Mouse (Mus musculus): ENCODE results near the gene Rgs14.

The Rgs14 gene

DNA sequence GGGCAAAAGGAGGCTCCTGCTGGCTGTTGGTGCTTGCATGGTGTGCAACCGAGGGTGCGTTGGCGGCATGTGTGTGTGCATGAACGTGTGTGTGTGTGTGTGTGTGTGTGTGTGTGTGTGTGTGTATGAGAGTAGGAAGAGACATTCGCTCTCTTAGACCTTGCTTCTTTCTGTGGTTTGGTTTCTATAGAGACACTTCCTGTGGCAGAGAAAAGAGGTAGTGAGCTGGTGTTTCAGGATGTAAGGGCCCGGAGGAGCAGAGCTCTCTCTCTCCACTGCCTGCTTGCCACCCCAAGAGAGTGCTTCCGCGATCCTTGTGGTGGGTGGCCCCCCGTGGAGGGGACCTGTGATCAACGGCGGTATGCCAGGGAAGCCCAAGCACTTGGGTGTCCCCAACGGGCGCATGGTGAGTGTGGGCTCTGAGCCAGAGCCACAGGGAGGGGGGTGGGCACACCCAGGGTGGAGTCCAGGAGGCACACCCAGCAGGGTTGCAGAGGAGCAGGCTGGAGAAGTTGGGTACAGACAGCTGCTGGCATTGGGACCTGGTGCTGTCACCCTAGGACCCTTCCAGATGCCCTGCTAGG lies at the start of gene Rgs14:
Rgs14 (plus strand) TSS at position 202 of the 584 bp plus-strand sequence.
- no peak for DNase-seq (ENCODE audit: extremely low read depth, low read depth, low spot score)

DNA sequence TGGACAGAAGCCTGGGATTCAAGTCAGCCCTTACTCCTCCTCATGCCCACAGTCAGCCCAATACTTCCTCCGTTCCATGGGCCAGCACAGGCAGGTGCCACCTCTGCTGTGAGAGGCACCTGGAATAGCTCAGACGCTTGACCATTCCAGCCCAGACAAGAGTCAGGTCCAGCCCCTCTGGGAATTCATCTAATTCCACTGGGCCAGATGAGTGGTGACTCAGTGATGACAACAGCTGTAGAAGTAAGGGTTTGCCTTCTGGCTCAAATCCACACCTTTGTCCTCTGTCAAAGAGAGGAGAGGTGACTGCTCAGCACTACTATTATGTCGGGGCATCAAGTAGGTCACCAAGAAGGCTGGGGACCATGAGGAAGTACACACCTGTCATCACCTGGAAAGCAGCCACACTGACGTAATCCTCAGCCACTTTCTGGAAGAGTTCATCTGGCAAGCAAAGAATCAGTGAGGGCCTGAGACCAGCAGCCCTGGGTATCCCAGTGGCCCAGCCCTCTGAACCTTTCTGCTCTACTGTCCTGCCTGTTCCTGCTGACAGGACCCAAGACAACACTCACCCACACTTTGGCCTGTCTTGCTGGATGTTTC lies 49.5 kb upstream of the Rgs14 start, which contains the start of gene Prelid1:
Prelid1 (plus strand) TSS at position 570 of the 603 bp plus-strand sequence.
- peak; percentile 33 for DNase-seq (ENCODE audit: extremely low read depth, low read depth, low spot score)

DNA sequence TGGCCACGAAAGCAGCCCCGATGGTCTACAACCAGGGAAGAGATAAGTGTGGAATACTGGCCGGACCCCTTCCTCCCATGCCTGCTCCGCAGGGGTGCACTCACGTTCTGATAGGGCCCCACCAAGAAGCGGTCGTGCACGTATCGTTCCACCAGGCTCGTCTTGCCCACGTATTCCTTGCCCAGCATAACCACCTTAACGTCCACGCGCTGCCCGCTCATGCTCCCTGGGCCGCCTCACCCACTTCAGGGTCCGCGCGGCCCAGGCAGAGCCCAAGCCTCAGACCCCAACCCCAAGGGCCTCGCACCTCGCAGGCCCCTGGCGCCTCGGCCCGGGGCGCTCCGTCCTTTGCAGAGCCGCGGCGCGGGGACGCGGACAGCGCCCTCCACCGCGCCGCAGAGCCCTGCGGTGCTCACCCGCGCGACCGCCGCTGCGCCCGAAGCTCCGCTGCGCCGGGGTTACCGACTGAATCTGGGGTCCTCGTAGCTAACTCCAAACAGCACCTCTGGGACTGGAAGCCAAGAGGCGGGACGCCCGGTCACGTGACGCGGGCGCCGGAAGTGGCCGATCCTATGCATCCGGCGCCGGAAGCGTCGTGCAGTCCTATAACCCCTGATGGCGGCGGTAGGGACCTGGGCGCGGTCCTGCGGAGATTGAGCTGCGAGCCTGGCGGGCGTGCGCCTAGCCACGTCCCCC lies 48.0 kb upstream of the Rgs14 start, which contains the start of gene Rab24:
Rab24 (minus strand) TSS at position 513 of the 696 bp plus-strand sequence.
- DNase-seq (ENCODE audit: extremely low read depth, low read depth, low spot score), result no peak

DNA sequence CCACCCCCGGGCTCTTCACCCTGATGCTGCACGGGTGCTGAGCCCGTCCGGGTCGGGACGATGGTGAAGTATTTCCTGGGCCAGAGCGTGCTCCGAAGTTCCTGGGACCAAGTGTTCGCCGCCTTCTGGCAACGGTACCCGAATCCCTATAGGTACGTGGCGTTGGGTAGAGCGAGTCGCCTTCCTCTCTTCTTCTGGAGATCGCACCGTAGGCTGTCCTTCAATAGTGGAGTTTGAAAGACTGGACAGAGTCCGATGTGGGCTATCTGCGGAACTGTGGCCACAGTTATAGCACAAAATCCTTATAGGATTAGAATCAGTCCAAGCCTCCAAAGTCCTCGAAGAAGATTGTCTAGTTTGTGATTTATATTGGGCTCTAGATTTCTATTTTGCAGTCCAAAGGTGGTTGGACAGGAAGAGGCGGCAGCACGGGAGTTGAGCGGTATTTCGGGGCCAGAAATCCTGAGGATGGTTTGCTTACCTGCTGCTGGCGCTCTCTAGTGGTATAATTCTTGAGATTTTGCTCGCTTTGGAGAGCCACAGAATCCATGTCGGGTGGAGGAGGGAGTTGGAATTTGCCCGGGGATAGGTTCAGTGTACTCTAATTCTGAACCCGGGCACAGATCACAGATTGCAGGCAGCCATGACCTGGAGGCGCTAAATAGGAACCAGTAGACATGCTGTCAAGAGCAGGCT lies 47.3 kb upstream of the Rgs14 start:
- no peak for DNase-seq (ENCODE audit: extremely low read depth, low read depth, low spot score)

DNA sequence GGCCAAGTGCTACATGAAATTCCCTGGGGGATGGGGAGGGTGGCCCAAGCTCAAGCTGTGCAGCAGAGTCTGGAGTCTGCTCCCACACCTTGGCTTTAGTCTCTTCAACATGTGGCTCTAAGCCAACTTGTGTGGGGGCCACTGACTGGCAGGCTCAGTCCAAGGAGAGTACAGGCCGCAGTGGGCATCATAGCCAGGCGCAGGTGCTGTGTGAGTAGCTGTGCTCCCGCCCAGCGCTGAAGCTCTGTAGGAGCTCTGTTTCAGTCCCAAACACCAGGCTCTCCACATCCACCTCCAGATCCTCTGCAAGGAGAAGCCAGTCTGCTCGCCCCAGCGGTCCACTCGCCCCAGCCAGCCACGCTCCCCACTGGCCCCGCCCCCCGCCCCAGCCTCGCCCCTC lies 43.9 kb upstream of the Rgs14 start:
- no peak for DNase-seq (ENCODE audit: extremely low read depth, low read depth, low spot score)

DNA sequence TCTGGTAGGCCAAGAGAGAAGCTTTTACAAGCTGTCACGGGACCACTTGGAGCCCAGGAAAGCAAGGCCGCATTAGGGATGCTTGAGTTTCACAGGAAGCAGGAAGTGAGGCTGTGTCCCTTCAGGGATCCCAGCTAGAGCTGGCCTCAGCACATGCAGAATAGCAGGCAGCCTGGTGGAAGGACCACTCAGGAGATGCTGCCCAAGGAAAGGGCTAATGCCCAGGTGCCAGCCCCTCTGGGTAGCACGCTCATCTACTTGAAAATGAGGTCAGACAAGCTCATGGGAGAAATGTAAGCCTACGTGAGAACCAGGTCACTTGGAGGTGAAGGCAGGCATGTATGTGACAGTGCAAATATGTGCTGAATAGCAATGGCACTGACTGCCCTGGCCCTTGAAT lies 42.4 kb upstream of the Rgs14 start:
- DNase-seq (ENCODE audit: extremely low read depth, low read depth, low spot score), result no peak

DNA sequence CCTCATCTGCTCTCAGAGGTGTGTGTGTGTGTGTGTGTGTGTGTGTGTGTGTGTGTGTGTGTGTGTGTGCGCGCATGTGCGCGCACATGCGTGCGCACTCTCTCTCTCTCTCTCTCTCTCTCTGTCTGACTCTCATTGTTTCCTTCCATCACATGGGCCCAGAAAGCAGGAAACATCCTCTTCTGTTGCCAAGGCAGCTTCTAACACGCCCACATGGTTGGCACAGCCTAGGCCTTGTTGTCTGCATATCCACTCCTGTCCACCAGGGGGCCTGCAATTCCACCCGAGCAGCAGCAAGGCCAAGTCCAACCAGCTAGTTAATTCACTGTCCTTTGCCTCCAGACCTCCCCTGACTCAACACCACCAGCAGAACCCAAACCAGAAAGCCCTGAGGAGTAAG lies 41.9 kb upstream of the Rgs14 start:
- peak; percentile 81 for DNase-seq (ENCODE audit: extremely low read depth, low read depth, low spot score)

DNA sequence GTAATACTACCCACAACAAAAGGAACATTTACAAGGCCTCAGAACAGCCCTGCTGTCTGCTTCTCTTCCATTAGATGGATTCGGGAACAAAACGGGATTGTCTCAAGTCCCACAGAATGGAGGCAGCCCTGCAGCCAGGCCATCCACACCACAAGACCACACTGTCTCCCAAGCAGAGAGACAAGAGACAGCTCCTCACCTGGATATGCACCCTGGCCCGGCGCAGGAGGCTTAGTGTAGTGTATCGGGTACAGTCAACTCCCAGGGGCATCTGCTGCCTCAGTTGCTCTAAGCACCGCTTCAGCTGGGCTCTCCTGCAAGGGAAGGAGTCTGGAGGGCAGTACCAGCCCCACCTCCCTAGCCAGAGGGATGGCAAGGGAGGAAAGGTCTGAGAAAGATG lies 41.4 kb upstream of the Rgs14 start:
- no peak for DNase-seq (ENCODE audit: extremely low read depth, low read depth, low spot score)

DNA sequence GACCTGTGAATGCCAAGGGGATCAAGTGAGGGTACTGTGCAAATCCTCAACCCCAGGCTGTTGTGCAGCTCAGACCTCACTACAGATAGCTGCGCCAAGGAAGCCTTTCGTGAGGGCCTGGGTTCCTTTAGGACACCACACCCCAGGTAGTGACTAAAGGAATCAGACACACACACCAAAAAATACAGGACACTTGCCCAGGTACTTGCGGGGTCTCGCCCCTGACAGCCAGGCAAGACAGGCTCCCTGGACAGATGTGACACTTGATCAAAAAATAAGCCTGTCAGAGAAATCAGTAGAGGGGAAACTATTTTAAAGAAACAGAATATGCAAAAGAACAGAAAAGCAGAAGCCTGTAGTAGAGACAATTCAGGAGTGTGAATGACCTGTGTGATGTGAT lies 40.9 kb upstream of the Rgs14 start:
- no peak for DNase-seq (ENCODE audit: extremely low read depth, low read depth, low spot score)

DNA sequence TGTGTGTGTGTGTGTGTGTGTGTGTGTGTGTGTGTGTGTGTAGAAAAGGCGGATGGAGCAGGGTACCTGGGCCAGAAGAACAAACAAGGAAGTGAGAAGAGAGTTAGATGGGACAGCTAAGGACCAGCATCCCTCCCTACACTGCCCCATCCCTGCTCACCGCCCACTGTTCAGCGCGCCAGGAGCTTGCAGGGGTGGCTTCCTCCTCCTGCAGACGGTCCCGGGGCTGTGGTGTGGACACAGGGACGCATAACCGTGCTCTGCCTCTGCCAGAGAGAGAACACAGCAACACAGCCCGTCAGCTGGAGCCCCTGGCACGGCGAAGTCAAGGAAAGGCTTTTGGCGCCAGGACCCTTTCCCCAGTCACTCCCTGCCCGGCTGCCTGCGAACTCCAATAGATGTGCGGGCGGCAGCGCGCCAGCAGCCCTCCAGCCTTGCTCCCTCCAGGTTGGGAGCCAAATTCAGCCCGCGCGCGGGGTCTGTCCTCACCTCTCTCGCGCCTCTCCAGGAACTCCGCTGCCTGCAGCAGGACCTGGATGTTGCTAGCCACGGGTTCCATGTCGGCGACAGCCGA lies 40.3 kb upstream of the Rgs14 start:
- DNase-seq (ENCODE audit: extremely low read depth, low read depth, low spot score), result no peak

DNA sequence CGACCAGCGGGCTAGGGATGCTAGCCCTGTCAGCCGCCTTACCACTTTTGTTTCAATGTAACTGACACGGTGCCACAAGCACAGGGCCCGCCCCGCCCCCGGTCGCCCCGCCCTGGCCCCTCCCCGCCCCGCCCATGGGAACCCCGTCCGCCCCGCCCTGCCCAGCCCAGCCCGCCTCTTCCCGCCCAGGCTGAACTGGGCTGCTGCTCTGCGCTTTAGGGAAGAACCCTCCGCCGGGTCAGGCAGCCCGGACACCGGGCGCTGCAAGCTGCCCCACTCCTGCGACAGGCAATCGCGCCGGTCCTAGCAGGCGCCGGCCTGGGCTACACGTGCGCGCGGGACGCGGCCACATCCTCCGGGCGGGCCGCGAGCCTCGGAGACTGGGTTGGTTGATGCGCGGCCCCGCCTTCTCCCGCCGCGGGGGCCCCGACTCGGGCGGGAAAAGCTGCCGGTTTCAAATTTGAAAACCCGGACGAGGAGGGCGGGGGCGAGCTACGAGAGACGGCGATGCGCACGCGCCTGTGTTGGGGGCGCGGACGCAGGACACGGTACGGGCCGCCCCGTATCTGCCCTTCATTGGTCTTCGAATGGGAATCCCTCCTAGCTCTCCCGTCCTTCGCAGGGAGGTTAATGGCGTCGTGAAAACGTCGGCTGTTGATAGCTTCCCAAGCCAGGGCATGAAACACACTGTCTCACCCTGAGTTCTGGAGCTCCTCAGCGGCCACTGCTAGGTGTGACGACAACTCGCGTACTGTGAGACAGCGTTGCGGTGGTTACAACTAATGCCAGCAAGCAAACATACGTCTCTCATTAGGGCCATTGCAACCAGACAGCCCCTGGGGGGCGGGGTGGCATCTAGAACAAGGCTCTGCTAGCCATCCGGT lies 39.6 kb upstream of the Rgs14 start, which contains the start of gene Mxd3:
Mxd3 (minus strand) TSS at position 141 of the 884 bp plus-strand sequence.
- DNase-seq (ENCODE audit: extremely low read depth, low read depth, low spot score), result no peak

DNA sequence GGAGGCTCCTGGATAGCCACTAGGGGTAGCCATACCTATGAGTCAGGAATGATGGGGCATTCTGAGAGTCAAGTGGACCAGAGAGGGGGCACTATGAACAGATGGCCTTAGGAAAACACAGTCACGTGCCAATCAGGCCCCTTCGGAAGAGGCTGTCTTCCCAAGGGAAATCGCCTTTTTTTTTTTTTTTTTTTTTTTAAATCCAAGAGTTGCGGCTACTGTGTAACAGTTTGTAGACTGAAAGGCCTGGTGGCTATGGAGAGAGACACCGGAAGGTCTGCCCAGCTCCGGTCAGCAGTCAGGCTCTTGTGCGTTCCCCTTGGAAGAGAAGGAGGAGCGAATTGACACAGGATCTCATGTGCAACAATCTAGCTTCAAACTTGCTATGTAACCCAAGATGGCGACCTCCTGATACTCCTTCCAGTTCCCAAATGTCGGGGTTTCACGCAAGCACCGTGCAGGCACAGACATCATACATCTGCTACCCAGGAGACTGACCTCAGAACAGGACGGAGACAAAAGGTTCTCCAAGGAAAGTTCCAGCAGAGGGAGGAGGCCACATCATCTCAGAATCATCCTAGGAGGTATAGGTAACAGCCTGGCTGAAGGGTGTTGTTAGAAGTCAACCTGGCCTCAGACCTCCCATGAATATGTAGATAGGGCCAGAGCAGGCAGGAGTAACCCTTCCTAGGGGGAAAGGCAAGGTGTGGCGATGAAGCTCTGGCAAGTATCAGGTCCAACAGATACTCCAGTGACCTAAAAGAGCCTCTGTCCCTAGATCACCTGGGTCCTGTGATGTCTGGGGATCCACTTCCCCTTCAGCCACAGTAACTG lies 38.7 kb upstream of the Rgs14 start:
- DNase-seq (ENCODE audit: extremely low read depth, low read depth, low spot score), result no peak

DNA sequence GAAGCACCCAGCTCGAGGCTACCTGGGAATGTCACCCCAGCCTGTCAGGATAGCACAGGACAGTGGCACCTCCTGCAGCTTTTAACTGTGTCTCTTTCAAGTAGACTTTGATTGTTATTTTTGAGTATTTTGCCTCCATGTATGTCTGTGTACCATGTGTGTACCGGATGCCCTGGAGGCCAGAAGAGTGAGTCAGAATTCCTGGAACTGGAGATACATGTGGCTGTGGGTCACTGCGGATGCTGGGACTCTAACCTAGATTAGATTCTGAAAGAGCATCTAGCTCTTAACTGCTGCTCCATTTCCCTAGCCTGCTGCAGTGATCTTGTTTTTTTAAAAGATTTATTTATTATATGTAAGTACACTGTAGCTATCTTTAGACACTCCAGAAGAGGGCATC lies 37.2 kb upstream of the Rgs14 start:
- no peak for DNase-seq (ENCODE audit: extremely low read depth, low read depth, low spot score)

DNA sequence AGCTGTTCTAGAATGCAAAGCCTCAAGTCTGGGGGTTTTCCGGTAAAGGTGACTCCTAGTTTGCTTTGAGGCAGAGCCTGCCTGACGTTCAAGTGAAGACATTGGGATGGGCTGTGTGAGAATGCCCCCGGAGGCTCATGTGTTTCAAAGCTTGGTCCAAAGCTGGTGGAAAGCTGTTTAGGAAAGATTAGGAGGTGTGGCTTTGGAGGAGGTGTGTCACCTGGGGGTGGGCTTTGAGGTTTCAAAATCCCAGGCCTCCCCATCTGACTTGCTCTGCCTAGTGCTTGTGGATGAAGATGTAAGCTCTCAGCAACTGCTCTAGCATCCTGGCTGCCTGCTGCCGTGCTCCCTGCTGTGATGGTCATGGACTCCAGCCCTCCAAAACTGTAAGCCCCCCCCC lies 33.8 kb upstream of the Rgs14 start:
- no peak for DNase-seq (ENCODE audit: extremely low read depth, low read depth, low spot score)

DNA sequence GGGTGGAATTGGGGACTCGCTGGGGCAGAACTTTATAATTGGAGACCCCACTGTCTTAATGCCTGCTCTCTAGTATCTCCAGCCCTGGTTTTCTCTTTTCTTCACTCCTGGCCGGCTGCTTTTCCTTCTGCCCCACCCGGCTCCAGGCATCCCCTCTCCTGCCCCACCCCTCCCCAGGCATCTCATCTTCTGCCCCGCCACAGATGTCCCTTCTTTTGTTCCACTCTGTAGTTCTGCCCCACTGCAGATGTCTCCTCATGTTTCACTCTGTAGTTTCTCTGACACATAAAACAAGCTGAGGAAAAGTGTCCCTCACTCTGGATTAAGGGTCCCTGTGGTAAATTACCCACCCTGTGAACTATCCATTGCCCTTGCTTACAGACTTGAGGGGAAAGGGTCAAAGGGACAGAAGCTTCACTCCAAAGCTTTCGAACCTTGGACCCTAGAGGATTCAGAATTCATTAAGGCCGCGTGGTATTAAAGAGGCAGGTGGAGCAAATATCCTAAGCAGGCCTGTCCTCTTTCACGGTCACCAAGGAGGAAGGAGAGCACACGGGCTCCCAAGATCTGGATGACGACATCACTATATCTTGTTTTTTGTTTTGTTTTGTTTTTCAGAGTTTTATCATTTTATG lies 32.1 kb upstream of the Rgs14 start:
- DNase-seq (ENCODE audit: extremely low read depth, low read depth, low spot score), result no peak

DNA sequence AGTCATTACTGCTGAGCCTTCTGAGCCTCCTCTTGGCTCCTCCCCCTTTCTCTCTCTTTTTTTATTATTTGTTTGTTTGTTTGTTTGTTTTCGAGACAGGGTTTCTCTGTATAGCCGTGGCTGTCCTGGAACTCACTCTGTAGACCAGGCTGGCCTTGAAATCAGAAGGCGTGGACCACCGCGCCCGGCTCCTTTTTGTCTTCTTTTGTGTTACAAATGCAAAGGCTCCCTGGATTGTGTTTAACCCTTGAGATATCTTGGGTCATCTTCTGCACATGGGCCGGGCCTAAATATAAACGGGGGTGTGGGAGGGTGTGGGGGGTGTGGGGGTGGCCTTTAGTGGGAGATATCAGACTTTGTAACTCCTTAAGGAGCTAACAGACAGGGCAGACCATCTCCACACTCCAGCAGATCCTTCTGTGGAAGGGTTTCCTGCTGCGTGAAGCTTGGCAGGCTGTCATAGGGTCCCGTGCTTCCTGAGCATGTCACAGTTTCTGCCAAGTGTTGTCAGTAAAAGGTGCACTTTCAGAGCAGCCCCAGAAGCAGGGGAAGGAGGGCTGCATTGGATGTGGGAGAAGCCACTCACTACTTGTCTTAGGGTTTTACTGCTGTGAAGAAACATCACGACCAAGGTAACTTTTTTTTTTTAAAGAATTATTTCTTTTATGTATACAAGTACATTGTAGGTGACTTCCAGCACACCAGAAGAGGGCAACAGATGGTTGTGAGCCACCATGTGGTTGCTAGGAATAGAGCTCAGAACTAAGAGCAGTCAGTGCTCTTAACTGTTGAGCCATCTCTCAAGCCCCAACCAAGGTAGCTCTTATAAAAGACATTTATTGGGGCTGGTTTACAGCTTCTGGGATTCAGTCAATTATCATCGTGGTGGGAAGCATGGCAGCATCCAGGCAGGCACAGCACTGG lies 31.1 kb upstream of the Rgs14 start:
- no peak for DNase-seq (ENCODE audit: extremely low read depth, low read depth, low spot score)

DNA sequence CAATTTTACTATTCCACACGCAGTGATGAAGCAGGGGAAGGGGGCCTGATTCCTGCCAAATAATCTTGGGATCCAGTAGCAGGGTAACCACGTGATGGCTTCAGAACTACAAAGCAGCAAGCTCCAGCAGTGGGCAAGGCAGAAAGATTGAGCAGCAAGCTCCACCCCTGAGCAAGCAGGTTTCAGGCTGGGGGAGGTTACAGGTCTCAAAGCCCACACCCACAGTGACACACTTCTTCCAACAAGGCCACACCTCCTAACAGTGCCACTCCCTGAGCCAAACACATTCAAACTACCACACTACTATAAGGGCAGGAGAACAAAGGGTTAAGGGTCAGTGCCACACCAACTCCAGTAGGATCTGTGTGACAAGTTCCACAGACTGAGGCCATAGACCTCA lies 30.3 kb upstream of the Rgs14 start:
- DNase-seq (ENCODE audit: extremely low read depth, low read depth, low spot score), result no peak

DNA sequence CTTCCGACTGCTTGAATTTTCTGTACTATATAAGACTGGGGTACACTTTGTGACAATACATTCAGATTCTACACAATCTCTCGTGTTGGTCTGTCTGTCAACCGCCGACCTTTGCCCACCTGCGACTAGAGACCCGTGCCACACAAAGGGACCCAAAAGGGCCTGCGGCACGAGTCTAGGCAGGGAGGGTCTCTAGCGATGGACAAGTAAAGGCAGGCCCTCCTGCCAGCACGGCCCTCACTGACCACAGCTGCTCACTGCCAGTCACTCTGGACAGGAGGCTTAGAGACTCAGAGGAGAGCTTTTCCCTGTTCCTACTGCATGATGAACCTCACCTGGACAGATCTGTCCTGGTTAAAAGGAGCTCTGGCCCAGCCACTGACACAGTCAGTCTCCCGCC lies 27.1 kb upstream of the Rgs14 start:
- no peak for DNase-seq (ENCODE audit: extremely low read depth, low read depth, low spot score)
